Mouse (Mus musculus): ENCODE data around the gene Plekhb2. TPM values are rescaled to one million over a fixed set of nuclear protein-coding genes. Genes with fewer than 3 reads are reported as not detected.

The Plekhb2 gene
- total RNA-seq, 2 experiments from 2014 or later, result 224 to 237 TPM

Other genes with a start within 250 kb of the Plekhb2 start
- 100 to 1,000 TPM; 227 to 237 TPM for gene Fam168b, start 6.9 kb upstream of the Plekhb2 start, total RNA-seq (2021)